Mouse (Mus musculus) spleen, postnatal 0 days (tissue): Measurements from ENCODE around the gene Gm6205. TPM values are rescaled to one million over a fixed set of nuclear protein-coding genes. Genes with fewer than 3 reads are reported as not detected.

Source experiments
- polyA plus RNA-seq: library from polyadenylated mRNA; unstranded; fragments of >200 nt; fragmentation: Nextera tagmentation; extraction: Ambion mirVana; gene quantifications from 2 replicates; pipeline ENCODE4 v1.2.1, GENCODE M21; 2015

The Gm6205 gene
- not detected in 2 replicates for polyA plus RNA-seq

DNA sequence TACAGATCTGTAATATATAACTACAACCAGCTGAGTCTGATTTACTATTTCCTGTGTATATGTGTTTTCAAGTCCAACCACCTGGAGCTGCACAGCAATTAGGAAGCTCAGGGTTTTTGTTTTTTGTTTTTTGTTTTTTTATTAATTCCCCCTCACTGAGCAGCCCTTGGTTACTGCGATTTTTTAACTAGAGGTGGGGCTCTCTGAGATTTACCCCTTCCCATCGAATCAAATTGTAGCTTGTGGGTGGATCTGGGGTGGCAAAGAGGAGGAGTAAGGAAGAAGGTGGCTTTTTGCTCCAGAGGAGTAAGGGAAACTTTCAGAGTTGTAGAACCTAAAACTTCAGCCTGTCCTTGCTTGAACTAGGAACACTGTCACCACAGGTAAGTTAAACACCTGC is at the start of gene Gm6205:
TSS of gene Gm6205 (plus strand) at position 301 of the 400 bp plus-strand sequence.

DNA sequence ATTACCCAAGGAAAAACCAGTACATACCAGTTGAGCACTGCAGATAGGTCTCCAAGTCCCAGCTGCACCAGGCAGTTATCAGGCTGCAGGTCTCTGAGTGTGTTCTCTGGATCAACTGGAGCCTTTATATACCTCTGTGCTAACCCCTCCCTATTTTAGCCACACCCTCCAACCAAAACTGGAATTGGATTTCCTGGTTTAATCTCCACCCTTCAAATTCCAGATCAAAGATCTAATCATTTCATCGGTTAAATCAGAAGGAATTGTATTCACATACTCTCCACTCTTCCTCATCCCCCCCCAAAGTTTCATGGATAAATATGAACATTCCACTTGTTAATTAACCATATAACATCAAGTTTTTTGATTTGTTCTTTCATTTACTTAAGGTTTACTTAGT is 31.9 kb upstream of the Gm6205 start, which contains the start of gene Gm3147:
TSS of gene Gm3147 (minus strand) at position 101 of the 400 bp plus-strand sequence.

DNA sequence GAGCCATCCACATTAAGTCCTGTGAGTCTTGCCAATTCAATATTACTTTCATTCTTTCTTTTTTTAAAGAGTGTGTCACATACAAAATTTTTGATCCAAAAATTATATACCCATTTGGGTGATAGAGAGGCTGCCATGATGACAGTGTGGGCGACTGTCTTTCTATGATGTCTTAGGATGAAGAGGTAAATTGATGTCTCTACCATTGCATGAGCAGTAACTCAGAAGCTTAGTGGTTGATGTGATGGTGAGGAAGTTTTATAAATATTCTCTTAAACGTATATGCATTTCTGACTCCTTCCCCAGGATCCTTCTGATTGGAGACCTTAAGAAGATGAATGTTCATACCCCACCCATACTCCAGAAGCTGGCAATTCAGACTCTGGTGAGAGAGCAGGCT is 24.5 kb upstream of the Gm6205 start, which contains the start of gene Gm6509:
TSS of gene Gm6509 (plus strand) at position 301 of the 400 bp plus-strand sequence.

Other genes starting within 250 kb of the Gm6205 start
- gene Gm7682, start 202.6 kb upstream of the Gm6205 start, polyA plus RNA-seq: not detected in 2 replicates
- not detected in 2 replicates for gene Gm3139, start 122.1 kb upstream of the Gm6205 start, polyA plus RNA-seq
- not detected in 2 replicates for gene Gm3147, start 32.0 kb upstream of the Gm6205 start, polyA plus RNA-seq
- gene Gm6509, start 24.4 kb upstream of the Gm6205 start, polyA plus RNA-seq: not detected in 2 replicates
- not detected in 2 replicates for gene Gm3183, start 217.1 kb downstream of the Gm6205 start, polyA plus RNA-seq